In genomic region chr16:30520361-30520823, GRCm38 (mm10) we compare ENCODE assay signal across 8 mouse cellular contexts. TPM values are rescaled to one million over a fixed set of nuclear protein-coding genes. Genes with fewer than 3 reads are reported as not detected.
DNase-seq lines count a peak whose midpoint lies in the region; ATAC-seq and TF ChIP-seq lines count a peak whose summit lies in the region.

No protein-coding gene starts in this region.

- WGBS in hindbrain, postnatal 0 days: 13% methylated on average over 9 of the region's 9 CpGs

- peak overlapping the region; percentile 11; the same call in 1 of the 2 replicates for H3K4me3 ChIP-seq in hindbrain, postnatal 0 days (ENCODE audit: low read length)

- peak overlapping the region; percentile 33 for H3K4me2 ChIP-seq in hindbrain, postnatal 0 days (ENCODE audit: low read depth, low read length)

- no peaks in the 10 kb centered on the region for H3K27me3 ChIP-seq in Patski
- H3K27me3 ChIP-seq in hindbrain, postnatal 0 days (ENCODE audit: insufficient read depth, low read length): no peaks in the 10 kb centered on the region

- 0 out of 2 replicates have a peak, but pooled peaks cover 5% of the 10 kb centered on the region for H3K36me3 ChIP-seq in hindbrain, postnatal 0 days (ENCODE audit: insufficient read depth, low read length)

- no peak overlapping the region for H3K9ac ChIP-seq in hindbrain, postnatal 0 days (replicated peaks; ENCODE audit: low read length)

- DNase-seq in Patski (ENCODE audit: low read depth, low spot score): peak; percentile 67
- DNase-seq in cerebellum, adult 8-10 months: peak; percentile 75
- peak; percentile 73 to 80 for DNase-seq in frontal cortex, postnatal 36 days (ENCODE audit: low spot score in 2 of 2)
- peak; percentile 86 for DNase-seq in hindbrain, postnatal 0 days (ENCODE audit: low spot score)
- DNase-seq in left cerebral cortex, adult 18-20 months (ENCODE audit: low spot score in 2 of 2): peak; percentile 75 to 84
- DNase-seq in lung, postnatal 36 days: peak; percentile 93
- DNase-seq in right cerebral cortex, postnatal 4 days: peak; percentile 90
- DNase-seq in yolk sac, embryonic 10.5 days (ENCODE audit: low spot score): no peak

- H3K9me3 ChIP-seq in hindbrain, postnatal 0 days (ENCODE audit: low read length): no peaks in the 10 kb centered on the region

- ATAC-seq in Patski: no peak
- ATAC-seq in hindbrain, postnatal 0 days: no peak

- CTCF ChIA-PET in Patski (lab: Charles Lee): interaction anchor here (0.9 to 3.3 kb wide), 18 partner anchors 8 to 266 kb away, joined by 3 to 35 read pairs (median 4); no protein-coding TSS in a partner anchor

- TF ChIP-seq CTCF in Patski (IDR thresholded peaks at IDR 0.05): no peak
- peak; percentile 82 for TF ChIP-seq CTCF in hindbrain, postnatal 0 days (IDR thresholded peaks at IDR 0.05; ENCODE audit: low read depth)

- in situ Hi-C loops in Patski (cut with MboI; ENCODE audit: low pct_unique_long_range_greater_than_20kb): loop anchor here (5.0 kb wide), 1 partner anchor 268 kb away; no protein-coding TSS in a partner anchor

- peak overlapping the region; percentile 26; the same call in 1 of the 2 replicates for H3K27ac ChIP-seq in hindbrain, postnatal 0 days

- POLR2A ChIA-PET in Patski (lab: Charles Lee): interaction anchor here (1.2 kb wide), 1 partner anchor 13 kb away, joined by 3 read pairs; no protein-coding TSS in a partner anchor

- H3K4me1 ChIP-seq in hindbrain, postnatal 0 days (ENCODE audit: insufficient read depth, low read length): no peaks in the 10 kb centered on the region

RNA-seq across cellular contexts. Expression of gene Tmem44, which starts 30.2 kb away (rescaled TPM):
- 8.0 TPM for polyA plus RNA-seq in Patski (2021)
- 83.9 and 92.9 TPM in 2 replicates for total RNA-seq in hindbrain, postnatal 0 days (2014; rRNA removed)
- 41.8 and 44.6 TPM in 2 replicates for polyA plus RNA-seq in hindbrain, postnatal 0 days (2015; fragmentation: Nextera tagmentation; extraction: Ambion mirVana)
- 10 to 100 TPM; 60.4 to 64.9 TPM for total RNA-seq in left cerebral cortex, adult 18-20 months (2021)
